Mouse (Mus musculus): ENCODE measurements around the gene Slc34a3. TPM values are rescaled to one million over a fixed set of nuclear protein-coding genes. Genes with fewer than 3 reads are reported as not detected.

Slc34a3 gene
- total and polyA plus RNA-seq, 3 experiments: 0.03 to 0.04 TPM; not detected in 1

DNA sequence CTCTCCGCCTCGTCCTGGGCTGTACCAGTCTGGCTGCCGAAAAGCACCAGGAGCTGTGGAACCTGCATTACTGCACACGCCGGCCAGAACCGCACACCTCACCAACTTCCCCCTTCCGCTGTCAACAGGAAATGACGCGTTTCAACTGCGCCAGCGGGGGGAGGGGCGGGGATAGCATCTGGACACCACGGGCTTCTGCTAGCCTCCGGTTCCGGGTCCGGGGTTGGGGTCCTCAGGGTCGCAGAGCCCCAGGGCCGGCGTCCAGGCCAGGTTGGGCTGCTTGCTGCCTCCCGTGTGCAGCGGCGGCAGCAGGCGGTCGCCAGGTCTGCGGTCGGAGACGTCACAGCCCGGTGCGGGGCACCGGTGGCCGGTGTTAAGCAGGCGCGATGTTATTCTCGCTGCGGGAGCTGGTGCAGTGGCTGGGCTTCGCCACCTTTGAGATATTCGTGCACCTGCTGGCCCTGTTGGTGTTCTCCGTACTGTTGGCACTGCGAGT lies 21.2 kb upstream of the Slc34a3 start, which contains the start of gene Tmem203:
Gene Tmem203 (plus strand): TSS at position 156 of the 496 bp plus-strand sequence.
- peaks cover 0 to 8% of the 10 kb centered on the region in 2 experiments; a peak in 2 of 4 replicates for H3K36me3 ChIP-seq (ENCODE audit: control insufficient read depth in 1 of 2, insufficient read depth in 2 of 2, low read length in 2 of 2)
- H3K4me1 ChIP-seq (ENCODE audit: control insufficient read depth in 1 of 2, insufficient read depth in 2 of 2, low read length in 2 of 2): peaks cover 2 to 12% of the 10 kb centered on the region in 2 experiments; a peak in 1 of 4 replicates
- no peaks in the 10 kb centered on the region for H3K9me3 ChIP-seq (replicated peaks; ENCODE audit: insufficient read depth, low read length)
- H3K27ac ChIP-seq (ENCODE audit: control insufficient read depth, low read depth, low read length): peak within 1 kb of the TSS; percentile 69
- H3K9ac ChIP-seq (ENCODE audit: control insufficient read depth, low read depth, low read length, poor library complexity, severe bottlenecking): peak within 1 kb of the TSS; percentile 96
- peak; percentile 95 for DNase-seq (ENCODE audit: low read depth, low spot score)
- peaks cover 20% of the 10 kb centered on the region for H3K79me2 ChIP-seq (ENCODE audit: control insufficient read depth, insufficient read depth, low read length, poor library complexity)
- no peaks in the 10 kb centered on the region for H3K27me3 ChIP-seq (ENCODE audit: control insufficient read depth in 1 of 2, insufficient read depth in 2 of 2, low read length in 2 of 2)
- peak within 1 kb of the TSS; percentile 87 to 97 for H3K4me3 ChIP-seq (ENCODE audit: control insufficient read depth in 1 of 2, insufficient read depth in 1 of 2, low read depth in 2 of 2, low read length in 2 of 2)
- TF ChIP-seq NRF1 (IDR thresholded peaks at IDR 0.05; ENCODE audit: insufficient read depth, low read depth, low read length, poor library complexity, severe bottlenecking): 0 out of 2 replicates have a peak, but pooled peaks have one; percentile 18
- no peak for TF ChIP-seq ZMIZ1 (IDR thresholded peaks at IDR 0.05; ENCODE audit: low read depth, low read length)
- TF ChIP-seq CTCF (IDR thresholded peaks at IDR 0.05 in 2 of 3, conservative IDR thresholded peaks at IDR 0.05 in 1 of 3; ENCODE audit: control insufficient read depth in 1 of 3, insufficient read depth in 1 of 3, low read depth in 2 of 3, low read length in 3 of 3, poor library complexity in 1 of 3, severe bottlenecking in 1 of 3): no peak
- peak; percentile 64 to 83; a peak in 3 of 4 replicates for TF ChIP-seq POLR2A (IDR thresholded peaks at IDR 0.05; ENCODE audit: control insufficient read depth in 1 of 2, insufficient read depth in 1 of 2, low read depth in 1 of 2, low read length in 2 of 2, poor library complexity in 1 of 2)
- peak; percentile 93; the same call in 1 of the 2 replicates for TF ChIP-seq MAZ (IDR thresholded peaks at IDR 0.05; ENCODE audit: low read depth, low read length)
- no peak for TF ChIP-seq CHD1 (IDR thresholded peaks at IDR 0.05; ENCODE audit: low read depth, low read length)
- TF ChIP-seq NELFE (IDR thresholded peaks at IDR 0.05; ENCODE audit: low read depth, low read length): peak; percentile 80
- TF ChIP-seq GABPA (IDR thresholded peaks at IDR 0.05; ENCODE audit: low read depth, low read length): no peak
- no peak for TF ChIP-seq ZC3H11A (IDR thresholded peaks at IDR 0.05; ENCODE audit: low read depth, low read length)
- no peak for TF ChIP-seq E2F4 (IDR thresholded peaks at IDR 0.05; ENCODE audit: borderline replicate concordance, low read depth, low read length)
- TF ChIP-seq RAD21 (IDR thresholded peaks at IDR 0.05; ENCODE audit: low read depth, low read length): no peak
- no peak for TF ChIP-seq UBTF (IDR thresholded peaks at IDR 0.05; ENCODE audit: borderline replicate concordance, insufficient read depth, low read depth, low read length)
- TF ChIP-seq ZKSCAN1 (IDR thresholded peaks at IDR 0.05; ENCODE audit: low read depth, low read length): no peak
- no peak for TF ChIP-seq GATA1 (IDR thresholded peaks at IDR 0.05; ENCODE audit: low read depth, low read length)
- TF ChIP-seq ZNF384 (IDR thresholded peaks at IDR 0.05; ENCODE audit: low read depth, low read length): no peak
- peak; percentile 91 for TF ChIP-seq MYC (IDR thresholded peaks at IDR 0.05; ENCODE audit: low read depth, low read length)
- no peak for TF ChIP-seq JUND (IDR thresholded peaks at IDR 0.05; ENCODE audit: low read depth, low read length)
- TF ChIP-seq POLR2AphosphoS5 (IDR thresholded peaks at IDR 0.05; ENCODE audit: borderline replicate concordance, low read depth, low read length): no peak
- peak; percentile 98 for TF ChIP-seq ELF1 (IDR thresholded peaks at IDR 0.05; ENCODE audit: low read depth, low read length)
- peak; percentile 64; the same call in 1 of the 2 replicates for TF ChIP-seq ETS1 (IDR thresholded peaks at IDR 0.05; ENCODE audit: low read depth, low read length)
- TF ChIP-seq MAFK (IDR thresholded peaks at IDR 0.05; ENCODE audit: borderline replicate concordance, low read depth, low read length): no peak
- TF ChIP-seq TAL1 (IDR thresholded peaks at IDR 0.05; ENCODE audit: low read length): no peak
- peak; percentile 100 for TF ChIP-seq MXI1 (IDR thresholded peaks at IDR 0.05; ENCODE audit: low read depth, low read length)
- TF ChIP-seq HCFC1 (IDR thresholded peaks at IDR 0.05; ENCODE audit: low read depth, low read length): peak; percentile 96
- peak in 1 of 2 experiments; percentile 48; a peak in 1 of 4 replicates for TF ChIP-seq EP300 (IDR thresholded peaks at IDR 0.05; ENCODE audit: low read depth in 1 of 2, low read length in 2 of 2)
- TF ChIP-seq RCOR1 (IDR thresholded peaks at IDR 0.05; ENCODE audit: low read depth, low read length): no peak
- no peak for TF ChIP-seq MYB (IDR thresholded peaks at IDR 0.05; ENCODE audit: low read depth, low read length)
- TF ChIP-seq MEF2A (IDR thresholded peaks at IDR 0.05; ENCODE audit: extremely low read depth, insufficient replicate concordance, low read depth, low read length, poor library complexity, severe bottlenecking): no peak
- TF ChIP-seq SIN3A (IDR thresholded peaks at IDR 0.05; ENCODE audit: low read length): peak; percentile 100
- TF ChIP-seq TBP (IDR thresholded peaks at IDR 0.05; ENCODE audit: low read depth, low read length): peak; percentile 70; the same call in 1 of the 2 replicates
- peak; percentile 74; the same call in 1 of the 2 replicates for TF ChIP-seq KAT2A (conservative IDR thresholded peaks at IDR 0.05; ENCODE audit: low read depth, low read length)
- no peak for TF ChIP-seq SMC3 (IDR thresholded peaks at IDR 0.05; ENCODE audit: low read depth, low read length)
- TF ChIP-seq MAX (IDR thresholded peaks at IDR 0.05; ENCODE audit: low read length): peak; percentile 82
- no peak for TF ChIP-seq USF2 (IDR thresholded peaks at IDR 0.05; ENCODE audit: borderline replicate concordance in 1 of 2, insufficient read depth in 1 of 2, low read depth in 1 of 2, low read length in 2 of 2)
- TF ChIP-seq BHLHE40 (IDR thresholded peaks at IDR 0.05; ENCODE audit: borderline replicate concordance, low read depth, low read length): no peak
- TF ChIP-seq USF1 (IDR thresholded peaks at IDR 0.05; ENCODE audit: low read depth, low read length): no peak
- peak; percentile 65 for TF ChIP-seq POLR2AphosphoS2 (IDR thresholded peaks at IDR 0.05; ENCODE audit: low read length)
